Mouse (Mus musculus) thymus, postnatal 14 days (tissue): ENCODE results near the gene Pole.

Experiments
- DNase-seq: peaks from one replicate; pipeline ENCODE4 v3.0.0; 2021

Pole gene

GRCm38 (mm10) chr5:110345553-110345952 is 59.4 kb downstream of the Pole start:
- DNase-seq = no peak

DNA sequence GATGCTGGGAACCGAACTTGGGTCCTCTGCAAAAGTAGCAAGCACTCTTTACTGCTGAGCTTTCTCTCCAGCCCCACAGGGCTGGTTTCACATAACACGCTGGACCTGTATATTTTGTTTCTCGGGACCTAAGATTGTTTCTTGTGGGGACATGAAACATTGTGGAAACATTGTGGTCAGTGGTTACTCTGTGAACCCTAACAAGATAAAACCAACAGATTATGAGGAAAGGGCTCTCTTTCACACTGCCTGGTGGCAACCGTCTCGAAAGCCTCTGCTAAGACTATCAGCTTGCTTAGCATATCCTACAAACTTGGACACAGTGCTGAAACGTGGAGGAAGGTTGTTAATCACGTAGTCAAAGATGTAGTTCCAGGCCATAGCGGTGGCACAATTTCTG is 60.9 kb downstream of the Pole start:
- DNase-seq = no peak

- peak; percentile 50 for DNase-seq
Observed at GRCm38 (mm10) chr5:110354716-110355115, 68.6 kb downstream of the Pole start.

DNA sequence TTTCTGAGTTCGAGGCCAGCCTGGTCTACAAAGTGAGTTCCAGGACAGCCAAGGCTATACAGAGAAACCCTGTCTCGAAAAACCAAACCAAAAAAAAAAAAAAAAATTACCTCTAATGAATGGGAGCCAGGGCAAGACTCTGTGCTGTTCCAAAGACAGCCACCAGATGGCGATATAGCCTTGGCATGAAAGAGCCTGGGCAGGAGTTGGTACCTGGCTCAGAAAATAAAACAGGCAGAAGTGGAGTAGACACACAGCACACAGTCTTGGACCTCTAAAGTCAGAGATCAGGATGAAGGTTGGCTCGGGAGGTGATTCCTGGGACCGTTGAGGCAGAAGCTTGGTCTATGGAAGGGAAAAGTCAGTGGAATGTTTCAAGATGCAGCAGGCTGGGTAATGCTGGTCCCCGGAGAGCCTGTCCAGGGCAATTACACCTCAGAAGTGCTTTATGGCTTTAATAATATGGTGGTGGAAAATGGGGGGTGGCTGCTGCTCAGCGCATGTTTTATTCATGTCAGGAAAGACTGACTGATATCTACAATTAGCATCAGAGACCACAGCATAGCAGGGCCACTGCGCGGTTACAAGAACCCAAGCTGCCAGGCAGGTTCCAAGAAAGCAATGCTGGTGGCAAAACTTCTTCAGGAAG is 71.5 kb downstream of the Pole start:
- DNase-seq = peak; percentile 79

GRCm38 (mm10) chr5:110361465-110361864 is 75.4 kb downstream of the Pole start:
- no peak for DNase-seq

- no peak for DNase-seq
Observed at GRCm38 (mm10) chr5:110362813-110363178, 76.7 kb downstream of the Pole start.

GRCm38 (mm10) chr5:110363179-110363821 is 77.2 kb downstream of the Pole start:
- peak; percentile 86 for DNase-seq

DNA sequence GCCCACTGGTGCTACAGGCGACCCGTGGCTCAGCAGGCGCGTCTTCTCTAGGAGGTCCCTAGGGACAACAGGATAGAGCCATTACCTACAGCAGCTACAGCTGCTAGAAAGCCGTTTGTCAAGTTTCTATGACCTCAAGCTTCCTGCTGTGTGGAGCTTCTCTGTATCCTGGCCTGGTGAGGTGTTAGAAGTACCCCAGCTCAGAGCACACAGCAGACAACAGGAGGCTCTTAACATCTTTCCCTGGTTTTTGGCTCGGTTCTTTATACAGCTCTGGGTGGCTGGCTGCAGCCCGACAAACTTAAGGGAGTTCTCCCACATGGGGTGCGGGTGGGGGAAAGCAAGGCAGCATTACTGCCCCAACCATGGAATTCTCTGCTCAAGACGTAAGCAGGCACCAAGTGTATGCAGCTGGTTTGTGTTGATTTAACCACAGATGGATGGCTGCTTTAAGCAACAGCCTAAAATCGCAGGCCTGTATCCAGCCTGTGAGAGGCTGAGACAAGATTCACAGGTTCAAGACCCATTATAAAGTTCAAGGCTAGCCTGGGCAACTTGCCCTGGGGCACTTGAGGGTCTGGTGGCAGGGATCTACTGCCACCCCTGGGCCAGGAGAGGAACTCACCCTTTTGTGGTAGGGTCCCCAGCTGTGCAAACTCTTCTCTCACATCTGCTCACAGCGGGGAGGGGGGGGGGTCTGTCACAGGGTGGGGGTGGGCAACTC is 77.9 kb downstream of the Pole start:
- no peak for DNase-seq

DNA sequence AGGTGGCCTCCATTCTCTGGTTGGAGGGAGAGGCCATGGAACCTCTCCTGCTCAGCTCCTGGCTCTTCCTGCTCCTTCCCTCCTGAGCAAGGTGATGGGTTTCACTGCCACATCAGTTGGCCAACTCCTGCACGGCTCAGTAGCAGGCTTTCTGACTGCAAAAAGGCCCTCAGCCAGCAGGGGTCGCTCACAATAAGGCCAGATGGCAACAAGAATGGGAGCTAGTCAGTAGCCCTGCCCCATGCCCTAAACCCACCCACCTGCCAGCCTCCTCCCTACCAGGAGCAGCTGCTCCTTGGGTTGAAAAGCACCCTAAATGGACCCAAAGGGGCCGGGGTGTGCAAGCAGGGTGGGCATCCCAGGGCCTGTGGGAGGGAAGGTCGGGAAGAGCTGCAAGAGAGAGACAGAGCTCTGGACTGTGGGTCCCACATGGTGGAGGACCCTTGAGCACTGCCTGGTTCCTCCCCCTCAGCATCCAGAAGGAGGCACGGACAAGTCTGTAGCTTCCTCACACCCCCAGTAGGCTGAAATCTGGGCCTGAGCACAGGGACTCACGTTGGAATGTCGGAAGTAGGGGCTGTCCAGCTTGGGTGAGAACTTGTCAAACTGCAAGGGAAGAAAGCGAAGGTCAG is 90.8 kb downstream of the Pole start:
- peak; percentile 75 for DNase-seq

DNA sequence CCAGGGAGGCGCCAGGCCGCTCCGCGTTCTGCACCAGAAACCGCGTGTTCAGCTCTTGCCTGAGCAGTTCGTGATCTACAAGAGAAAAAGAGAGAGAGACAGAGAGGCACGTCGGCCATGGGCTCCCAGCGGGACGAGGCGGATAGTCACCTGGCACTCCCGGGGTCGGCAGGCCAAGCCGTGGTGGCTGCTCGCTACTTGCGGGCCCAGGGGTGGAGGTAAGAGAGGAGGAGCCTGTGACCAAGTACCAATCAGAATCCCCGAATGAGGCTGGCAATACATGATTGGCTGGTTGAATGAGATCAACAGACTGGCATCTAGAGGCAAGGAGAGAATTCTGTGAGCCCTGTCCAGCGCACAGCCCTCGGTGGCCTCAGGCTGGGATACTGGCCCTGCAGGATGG is 92.1 kb downstream of the Pole start:
- DNase-seq = no peak

DNA sequence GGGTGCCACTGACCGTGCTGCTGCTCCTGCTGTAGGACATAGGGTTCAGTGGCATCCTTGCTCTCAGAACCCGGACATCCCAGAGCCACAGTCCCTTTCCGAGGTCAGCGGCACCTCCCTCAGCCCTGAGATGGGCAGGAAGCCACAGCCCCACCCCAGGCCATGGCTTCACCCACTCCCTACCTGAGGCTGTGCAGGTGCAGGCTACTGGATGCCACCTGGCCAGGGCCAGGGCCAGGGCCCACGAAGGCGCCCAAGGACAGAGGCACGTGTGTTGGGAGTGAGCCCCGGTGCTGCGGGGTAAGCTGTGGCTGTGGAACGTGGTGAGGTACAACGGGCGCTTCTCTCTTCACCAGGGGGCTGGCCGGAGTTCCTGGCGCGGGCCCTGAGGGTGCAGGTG is 93.0 kb downstream of the Pole start:
- DNase-seq = no peak

DNA sequence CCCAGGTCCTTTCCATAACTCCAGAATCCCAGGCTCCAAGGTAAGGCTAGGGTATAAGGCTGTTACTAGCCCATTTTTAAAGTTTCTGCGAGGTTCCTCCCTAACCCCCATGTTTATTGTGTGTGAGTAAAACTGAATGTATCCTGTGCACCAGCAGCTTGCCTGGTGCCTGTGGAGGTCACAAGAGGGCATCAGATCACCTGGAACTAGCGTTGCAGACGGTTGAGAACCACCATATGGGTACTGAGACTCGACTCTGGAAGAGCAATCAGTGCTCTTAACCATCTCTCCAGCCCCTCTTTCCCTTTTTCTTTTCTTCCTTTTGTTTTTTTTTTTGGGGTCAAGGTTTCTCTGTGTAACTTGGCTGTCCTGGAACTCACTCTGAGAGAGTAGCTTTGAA is 93.7 kb downstream of the Pole start:
- DNase-seq = no peak

GRCm38 (mm10) chr5:110384491-110384890 is 98.4 kb downstream of the Pole start:
- no peak for DNase-seq

- no peak for DNase-seq
Observed at GRCm38 (mm10) chr5:110385263-110385662, 99.2 kb downstream of the Pole start.

DNA sequence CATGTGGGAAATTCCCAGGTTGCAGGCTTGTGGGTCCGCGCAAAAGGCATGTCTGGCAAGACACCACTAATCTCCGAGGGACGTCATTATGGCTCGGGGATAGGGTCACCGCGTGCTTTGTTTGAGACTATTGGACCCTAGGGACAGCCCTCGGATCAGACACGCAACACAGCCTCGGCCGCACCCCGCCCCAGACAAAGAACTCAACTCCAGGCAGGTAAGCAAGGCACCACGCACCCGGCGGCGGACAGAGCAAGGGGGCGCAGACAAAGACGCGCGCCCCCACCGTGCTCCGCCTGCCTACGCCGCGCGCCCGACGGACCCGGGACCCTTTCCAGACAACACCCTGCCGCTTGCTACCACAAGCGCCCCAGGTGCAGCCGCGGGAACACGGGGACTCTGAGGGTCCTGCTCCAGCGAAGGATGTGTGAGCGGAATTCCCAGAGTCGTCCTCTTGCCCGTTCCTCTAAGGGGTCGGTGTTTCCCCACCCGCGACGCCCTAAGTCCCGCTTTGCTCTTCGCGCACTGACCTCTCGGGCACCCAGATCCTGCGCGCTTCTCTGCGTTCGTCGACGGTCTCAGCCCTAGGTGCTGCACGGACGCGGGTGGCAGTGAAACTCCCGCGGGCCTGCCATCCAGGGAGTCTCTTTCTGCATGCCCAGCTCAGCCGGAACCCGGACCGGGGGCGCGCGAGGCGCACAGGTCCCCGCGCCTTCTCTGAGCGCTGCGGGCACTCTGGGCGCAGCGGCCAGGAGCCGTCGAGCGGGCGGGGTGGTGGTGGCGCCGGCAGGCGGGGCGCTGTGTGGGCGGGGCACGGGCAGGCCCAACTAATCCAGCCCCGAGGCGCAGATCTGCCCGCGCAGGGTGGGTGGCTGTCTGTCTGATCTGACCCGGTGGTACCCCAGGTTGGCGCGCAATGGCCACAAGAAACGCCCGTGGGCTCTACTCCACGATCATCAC is 100.5 kb downstream of the Pole start:
- peak; percentile 42 for DNase-seq
